Mouse (Mus musculus): ENCODE results near the gene Gnao1.

Gene Gnao1

DNA sequence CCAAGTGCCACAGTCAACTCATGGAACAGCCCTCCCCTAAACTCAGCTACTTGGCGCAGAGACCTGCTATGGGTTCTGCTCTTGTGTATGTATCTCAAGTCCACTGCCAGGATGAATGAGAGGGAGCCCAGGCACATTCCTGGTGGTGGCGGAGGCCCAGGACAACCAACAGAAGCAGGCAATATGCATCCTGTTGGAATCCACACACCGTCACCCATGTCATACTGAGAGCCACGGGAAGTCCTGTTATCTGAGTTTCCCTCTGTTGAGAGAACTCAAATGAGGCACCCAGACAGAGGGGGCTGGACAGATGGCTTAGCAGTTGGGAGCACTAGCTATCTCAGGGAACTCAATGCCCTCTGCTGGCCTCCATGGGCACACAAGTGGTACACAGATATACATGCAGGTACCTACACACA, 131.9 kb downstream of the Gnao1 start:
- DNase-seq (ENCODE audit: low spot score in 2 of 2), result no peak

DNA sequence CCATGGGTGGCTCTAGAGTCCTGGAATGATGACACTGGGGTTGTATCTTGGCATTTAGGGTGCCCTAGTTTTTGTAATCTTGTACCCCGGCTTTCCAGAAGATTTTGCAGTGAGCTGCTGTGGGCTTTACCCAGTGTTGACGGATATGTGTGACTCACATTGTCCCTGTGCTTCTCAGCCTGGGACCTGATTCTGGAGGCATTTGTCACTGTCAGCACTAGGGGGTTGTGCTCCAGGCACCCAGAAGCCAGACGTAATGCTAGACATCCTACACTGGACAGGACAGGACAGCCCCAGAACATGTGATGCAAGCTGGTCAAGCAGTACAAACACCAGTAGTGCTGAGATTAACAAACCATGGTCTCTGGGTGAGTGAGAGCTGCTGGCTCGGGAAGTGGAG, 136.0 kb downstream of the Gnao1 start:
- no peak for DNase-seq (ENCODE audit: low spot score in 2 of 2)

DNA sequence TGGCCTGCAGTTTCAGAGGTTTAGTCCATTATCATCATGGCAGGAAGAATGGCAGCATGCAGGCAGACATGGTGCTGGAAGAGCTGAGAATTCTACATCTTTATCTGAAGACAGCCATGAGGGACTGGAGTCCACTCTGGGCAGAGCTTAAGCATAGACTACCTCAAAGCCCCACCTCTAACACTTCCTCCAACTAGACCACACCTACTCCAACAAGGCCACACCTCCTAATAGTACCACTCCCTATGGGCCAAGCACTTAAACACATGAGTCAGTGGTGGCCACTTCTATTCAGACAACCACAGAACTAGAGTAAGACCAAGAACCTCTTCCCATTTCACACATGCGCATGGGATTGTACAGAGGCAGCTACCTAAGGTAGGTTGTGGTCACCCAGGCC, 136.6 kb downstream of the Gnao1 start:
- DNase-seq (ENCODE audit: low spot score in 2 of 2), result no peak

DNA sequence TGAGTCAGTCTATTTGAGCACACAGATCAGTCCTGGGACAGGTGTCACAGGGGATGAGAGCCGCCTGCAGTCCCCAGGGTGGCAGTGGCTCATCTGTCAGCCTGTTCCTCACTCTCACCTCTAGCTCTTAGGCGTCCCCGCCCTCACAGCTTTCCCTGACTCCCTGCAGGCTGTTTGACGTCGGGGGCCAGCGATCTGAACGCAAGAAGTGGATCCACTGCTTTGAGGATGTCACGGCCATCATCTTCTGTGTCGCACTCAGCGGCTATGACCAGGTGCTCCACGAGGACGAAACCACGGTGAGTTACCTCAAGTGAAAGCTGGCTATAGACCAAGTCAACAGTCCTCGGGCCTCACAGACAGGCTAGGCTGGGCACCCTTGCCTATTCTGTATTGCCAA, 140.4 kb downstream of the Gnao1 start:
- DNase-seq (ENCODE audit: low spot score in 2 of 2), result no peak

DNA sequence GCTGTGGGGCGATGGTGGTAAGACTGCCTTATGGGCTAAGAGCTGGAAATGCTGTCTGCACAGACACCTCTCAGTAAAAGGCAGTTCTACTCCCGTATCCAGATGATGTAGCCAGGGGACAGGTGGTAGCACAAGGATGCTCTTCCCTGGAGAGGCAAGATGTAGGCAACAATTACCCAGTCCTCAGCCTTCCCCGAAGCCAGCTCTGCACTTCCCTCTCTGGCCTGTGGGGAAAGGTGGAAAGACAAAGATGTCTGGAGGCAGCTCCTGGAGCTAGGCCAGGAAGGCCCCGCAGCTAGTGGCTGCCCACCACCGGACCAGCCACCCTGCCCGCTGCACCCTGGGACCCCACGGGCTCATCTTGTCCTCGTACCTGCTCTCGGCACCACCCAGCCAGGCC, 142.7 kb downstream of the Gnao1 start:
- DNase-seq (ENCODE audit: low spot score in 2 of 2), result no peak

DNA sequence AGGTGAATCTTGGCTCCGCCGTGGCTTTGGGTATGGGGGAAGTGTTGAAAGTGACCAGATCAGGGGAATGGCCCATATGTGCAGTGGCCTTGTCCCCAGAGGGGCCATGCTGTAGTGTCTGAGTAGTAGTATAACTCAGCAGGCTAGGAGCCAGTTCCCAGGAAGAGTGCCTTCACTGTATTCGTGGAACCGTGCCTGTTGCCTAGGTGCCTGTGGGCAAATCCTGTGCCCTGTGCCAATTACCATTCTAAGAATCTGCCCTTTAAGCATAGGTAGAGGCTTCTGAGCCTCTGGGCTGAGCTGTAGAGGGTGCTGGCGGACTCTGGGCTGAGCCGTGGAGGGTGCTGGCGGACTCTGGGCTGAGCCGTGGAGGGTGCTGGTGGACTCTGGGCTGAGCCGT, 148.6 kb downstream of the Gnao1 start:
- DNase-seq (ENCODE audit: low spot score in 2 of 2), result no peak

DNA sequence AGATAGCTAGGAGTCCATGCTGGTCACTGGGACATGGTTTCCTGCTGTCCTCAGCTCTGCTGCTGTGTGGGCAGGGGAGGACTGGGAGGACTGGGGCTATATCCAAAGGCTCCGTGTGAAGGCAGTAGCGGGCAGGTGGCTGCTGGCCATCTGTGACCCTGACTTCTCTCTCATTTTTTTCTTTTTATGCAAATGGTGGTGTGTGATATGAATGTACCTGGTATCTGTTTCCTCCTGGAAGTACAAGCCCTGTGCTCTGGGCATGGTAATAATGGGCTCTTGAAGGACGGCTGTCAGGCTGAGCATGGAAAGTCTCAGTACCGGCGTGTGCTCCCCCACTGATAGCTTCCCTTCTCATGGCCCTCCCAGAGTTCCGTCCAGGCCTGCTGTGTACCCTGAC, 151.1 kb downstream of the Gnao1 start:
- no peak for DNase-seq (ENCODE audit: low spot score in 2 of 2)

DNA sequence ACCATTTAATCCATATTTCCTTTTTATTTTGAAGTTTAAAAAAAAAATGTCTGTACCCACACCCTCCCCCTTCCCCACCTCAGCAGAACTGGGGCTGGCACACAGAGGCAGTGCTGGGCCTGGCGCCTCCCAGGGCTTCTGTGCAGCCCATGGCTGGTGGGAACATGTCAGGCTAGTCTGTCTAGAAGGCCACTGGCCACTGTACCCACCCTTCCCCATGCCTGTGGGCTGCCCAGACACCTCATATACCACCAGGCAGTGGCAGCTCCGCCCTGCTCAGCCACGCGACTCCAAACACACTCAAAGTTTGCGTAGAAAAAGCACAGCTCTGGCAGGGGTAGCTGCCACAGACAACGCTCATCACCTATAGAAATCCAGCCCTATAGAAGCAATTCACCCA, 158.5 kb downstream of the Gnao1 start:
- no peak for DNase-seq (ENCODE audit: low spot score in 2 of 2)

DNA sequence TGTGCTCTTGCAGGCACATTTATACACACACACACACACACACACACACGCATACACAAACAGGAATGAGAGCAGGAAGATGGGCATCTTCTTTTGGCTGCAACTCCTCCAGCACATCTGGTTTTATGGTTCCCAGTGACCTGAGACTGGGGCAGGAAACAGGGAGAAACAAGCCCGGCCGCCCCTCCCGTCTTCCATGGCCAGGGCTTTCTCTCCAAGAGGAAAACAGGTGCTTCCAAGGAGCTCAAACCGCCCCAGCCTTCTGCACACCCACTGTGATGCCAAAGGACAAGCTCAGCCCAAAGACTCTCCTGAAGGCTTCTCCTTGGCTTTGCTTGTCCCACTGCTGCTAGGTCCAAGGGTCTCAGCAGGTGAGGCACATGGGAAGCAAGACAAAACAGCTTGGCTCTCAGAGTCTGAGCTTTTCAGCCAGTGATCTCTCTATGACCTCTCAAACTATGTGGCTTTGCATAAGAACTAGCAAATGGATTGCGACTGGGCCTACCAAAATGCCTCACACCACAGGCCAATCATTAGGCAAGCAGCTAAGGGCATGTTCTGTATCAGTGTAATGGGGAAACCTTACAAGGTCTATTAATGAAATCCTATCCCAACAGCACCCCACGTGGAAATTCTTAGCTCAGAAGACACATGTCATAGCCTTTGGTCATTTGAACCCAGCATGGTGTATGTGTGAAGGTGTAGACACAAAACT, 160.0 kb downstream of the Gnao1 start:
- DNase-seq (ENCODE audit: low spot score in 2 of 2), result no peak

DNA sequence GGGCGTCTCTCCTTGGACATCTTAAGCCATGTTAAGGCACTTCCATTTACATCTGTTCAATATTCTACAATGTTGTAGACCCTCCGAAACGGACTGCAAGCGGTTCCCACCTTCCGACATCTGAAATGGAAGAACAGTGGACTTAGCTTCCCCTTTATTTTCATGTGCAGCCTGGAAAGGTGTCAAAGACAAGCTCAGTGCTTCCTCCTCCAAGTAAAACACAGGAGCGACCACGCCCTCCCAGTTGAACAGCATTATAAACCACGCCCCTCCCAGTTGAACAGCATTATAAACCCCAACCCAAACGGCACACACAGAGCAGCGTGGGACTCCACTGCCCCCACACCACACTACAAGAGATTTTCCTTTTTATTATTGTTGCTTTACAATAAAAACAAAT, 161.7 kb downstream of the Gnao1 start:
- no peak for DNase-seq (ENCODE audit: low spot score in 2 of 2)

DNA sequence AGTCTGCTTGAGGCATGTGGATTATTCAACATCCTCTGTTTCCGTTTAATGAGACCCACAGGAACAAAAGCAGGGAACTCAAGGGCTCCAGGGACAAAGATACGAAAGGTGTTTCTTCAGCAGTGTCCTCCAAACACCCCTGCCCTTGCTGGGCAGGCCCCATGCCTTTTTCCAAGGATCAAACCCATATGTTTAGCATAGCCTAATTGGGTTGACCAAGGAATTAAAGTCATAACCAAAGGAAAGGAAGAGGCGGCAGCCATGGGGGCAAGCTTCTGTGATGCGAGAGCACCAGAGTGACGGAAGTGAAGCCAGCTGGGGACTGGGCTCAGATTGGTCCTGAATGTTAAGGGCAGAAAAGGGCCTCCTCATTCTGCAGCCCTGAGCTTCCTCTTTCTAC, 162.4 kb downstream of the Gnao1 start:
- DNase-seq (ENCODE audit: low spot score in 2 of 2), result peak in 1 of 2 experiments; percentile 6

DNA sequence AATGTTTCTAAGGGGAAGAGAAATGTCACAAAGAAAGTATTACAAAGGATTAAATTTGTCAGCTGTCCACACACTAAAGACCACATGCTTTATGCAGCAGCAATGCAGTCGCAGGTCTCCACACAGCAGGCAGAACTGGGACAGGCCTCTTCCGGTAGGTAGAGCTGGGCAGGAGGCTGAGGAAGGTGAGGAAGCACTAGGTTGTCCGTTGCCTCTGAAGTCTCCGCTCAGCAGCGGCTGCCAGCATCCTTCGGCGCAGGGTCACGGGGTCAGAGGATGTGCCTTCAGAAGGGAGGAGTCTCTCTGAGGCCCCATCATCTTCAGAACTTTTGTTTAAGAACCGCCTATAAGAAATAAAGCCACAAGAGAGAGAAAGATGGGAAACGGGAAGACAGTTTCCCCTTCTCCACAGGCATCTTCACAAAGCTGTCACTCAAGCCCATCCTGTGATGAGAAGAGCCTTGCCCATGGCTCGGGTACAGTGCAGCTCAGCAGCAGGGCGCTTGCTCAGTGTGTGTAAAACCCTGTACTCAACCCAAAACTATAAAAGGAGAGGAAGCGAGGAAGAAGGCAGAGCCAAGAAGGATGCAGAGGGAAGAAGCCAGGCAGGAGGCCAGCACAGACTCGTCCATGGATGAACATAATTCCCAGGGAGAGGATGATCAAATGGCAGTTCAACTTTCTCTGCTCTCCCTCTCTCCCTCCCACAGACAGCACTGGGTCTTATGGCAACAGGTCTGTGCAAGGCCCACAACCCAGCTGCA, 163.4 kb downstream of the Gnao1 start:
- DNase-seq (ENCODE audit: low spot score in 2 of 2), result peak in 1 of 2 experiments; percentile 9

DNA sequence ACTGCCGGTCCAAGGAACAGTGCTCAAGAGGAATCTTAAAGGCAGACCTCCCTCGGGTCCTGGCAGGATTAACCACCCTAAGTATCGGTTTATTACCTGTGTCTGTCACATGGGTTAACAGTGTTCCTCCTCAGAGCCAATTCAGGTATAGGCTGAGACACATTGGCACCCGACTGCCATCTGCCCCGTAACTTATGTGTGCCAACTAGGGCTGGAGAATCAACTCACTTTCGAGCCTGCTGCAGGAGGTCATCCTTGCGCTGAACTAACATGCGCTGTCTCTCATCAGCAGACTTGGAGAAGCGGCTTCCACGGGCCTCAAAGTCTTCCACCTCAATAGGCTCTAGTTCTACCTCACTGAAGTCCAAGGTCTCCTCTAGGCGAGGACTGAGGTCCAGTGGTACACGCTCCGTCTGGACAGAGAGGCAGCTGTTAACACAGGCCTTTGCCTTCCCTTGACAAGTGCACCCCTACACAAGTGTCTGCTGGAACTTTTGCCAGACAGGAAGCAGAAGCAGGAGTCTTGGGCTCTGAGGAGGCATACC, 164.1 kb downstream of the Gnao1 start:
- DNase-seq (ENCODE audit: low spot score in 2 of 2), result peak in 1 of 2 experiments; percentile 8

DNA sequence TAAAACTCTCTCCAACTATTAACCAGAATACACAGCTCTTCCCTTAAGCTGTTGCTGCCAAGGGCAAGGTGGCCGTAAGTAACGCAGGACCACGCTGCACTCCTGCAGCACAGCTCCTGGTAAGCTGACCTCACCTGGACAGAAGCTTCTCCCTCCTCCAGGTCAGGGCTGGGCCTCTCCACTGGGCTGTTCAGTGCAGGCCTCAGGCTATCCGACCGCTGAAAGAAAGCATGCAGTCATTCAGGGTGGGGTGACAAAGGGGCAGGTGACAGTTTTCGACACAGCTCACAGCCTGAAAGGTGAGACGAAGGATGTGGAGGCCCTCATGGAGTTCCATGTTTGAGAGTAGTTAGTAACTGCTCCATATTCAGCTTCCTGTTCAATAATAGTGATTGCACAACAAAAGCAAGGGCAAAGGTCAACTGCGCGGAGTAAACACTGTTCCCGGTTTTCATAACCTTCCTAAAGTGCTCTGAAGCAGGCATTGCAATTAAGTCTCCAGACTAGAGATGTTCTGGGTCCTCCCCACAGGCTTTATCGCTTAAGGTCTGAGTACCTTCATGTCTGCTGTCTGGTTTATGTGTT, 164.9 kb downstream of the Gnao1 start:
- peak in 1 of 2 experiments; percentile 8 for DNase-seq (ENCODE audit: low spot score in 2 of 2)

DNA sequence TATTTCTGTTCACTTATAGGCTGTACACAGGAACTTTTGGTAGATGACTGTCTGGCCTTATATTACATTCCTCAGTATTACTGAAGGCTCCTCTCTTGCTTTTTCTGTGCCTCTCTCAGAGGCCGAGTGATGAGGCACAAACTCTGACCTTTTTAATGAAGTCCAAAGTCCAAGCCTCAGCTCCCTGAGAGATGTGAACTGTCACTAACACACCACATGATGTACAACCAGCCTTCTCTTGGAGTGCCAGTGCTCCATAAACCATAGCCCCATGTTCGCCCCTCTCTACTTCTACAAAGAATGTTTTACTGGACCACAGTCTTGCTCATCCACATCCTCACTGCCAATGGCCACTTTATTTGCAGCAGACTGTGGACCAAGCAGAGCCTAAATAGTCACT, 165.6 kb downstream of the Gnao1 start:
- peak in 1 of 2 experiments; percentile 2 for DNase-seq (ENCODE audit: low spot score in 2 of 2)

DNA sequence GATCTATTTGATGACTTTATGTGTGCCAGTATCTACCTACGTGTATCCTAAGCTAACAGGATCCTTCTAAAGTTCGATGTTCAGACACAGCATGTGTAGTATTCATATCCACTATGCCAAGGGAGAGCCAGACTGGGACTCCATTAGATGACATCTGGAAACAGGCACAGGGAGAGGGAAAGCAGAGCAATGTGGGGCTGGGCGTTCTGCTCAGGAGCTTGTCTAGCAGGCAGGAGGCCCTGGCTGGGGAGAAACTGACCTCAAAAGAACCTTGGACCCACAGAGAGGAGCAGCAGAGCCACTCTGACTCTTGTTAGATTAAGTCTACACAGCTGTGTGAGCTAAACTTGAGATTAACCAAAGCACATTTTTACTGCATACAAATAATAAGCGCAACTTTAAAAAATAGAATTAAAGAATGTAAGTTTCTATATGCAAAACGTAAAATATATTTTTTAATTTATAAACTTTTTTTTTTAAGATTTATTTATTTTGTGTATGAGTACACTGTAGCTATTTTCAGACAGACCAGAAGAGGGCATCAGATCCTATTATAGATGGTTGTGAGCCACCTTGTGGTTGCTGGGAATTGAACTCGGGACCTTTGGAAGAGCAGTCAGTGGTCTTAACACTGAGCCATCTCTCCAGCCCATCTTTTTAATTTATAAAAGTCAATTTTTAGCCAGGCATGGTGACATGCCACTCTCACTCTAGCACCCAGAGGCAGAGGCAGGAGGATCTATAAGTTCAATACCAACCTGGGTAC, 166.9 kb downstream of the Gnao1 start:
- DNase-seq (ENCODE audit: low spot score in 2 of 2), result peak in 1 of 2 experiments; percentile 3

DNA sequence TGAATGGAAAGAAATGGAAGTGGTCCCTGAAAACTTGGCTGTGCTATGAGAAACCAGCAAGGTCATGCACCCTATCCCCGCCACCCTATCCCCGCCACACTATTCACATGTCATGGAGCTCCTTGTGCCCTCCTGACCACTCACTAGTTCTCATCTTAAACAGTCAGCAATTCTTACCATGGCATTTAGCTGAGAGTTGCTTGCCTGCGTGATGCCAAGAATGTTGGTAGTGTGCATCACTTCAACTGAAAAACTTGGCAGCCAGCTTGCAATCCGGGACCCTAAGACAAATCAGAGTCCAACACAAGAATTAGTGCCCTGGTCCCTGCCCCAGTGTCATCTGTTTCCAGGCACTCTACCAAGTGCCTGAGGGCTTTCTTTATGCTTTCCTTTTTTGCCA, 170.4 kb downstream of the Gnao1 start:
- peak in 1 of 2 experiments; percentile 6 for DNase-seq (ENCODE audit: low spot score in 2 of 2)

DNA sequence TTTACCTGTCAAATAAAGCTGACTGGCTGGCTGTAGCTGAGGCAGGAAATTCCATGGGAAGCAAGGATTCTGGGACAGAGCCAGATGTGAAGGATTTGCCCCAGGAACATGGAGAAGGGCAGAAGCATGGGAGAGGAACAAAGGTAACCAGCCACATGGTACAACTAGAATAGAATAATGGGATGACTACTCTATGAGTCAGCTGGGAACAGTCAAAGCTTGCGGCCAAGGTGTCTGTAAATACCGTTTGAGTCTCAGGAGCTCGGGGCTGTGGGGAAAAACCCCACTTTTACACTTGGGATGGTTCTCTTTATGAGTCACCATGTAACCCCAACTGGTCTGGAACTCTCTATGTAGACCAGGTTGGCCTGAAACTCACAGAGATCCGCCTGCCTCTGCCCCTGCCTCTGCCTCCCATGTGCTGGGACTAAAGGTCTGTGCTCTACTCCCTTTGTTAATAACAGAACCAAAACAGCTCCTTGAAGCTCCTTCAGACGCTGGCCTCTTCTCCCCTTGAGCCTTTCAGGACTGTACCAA, 172.0 kb downstream of the Gnao1 start:
- DNase-seq (ENCODE audit: low spot score in 2 of 2), result no peak

DNA sequence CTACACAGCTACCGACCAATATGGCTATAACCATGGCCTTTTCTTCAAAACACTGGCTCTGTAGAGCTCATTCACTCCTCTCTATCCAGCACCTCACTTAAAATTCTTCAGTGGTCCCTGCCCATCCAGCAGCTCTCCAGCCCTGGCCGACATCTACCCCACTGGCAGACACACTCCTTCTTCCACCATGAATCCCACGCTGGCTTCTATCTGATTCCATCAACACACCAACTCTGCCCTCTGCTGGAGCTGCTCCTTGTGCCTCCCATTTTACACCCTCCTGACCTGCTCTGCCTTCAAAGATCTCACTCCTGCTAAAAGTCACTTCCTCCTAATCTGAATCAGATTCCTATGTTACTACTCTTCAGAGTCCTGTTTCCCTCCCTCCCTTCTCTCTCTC, 174.1 kb downstream of the Gnao1 start:
- no peak for DNase-seq (ENCODE audit: low spot score in 2 of 2)

DNA sequence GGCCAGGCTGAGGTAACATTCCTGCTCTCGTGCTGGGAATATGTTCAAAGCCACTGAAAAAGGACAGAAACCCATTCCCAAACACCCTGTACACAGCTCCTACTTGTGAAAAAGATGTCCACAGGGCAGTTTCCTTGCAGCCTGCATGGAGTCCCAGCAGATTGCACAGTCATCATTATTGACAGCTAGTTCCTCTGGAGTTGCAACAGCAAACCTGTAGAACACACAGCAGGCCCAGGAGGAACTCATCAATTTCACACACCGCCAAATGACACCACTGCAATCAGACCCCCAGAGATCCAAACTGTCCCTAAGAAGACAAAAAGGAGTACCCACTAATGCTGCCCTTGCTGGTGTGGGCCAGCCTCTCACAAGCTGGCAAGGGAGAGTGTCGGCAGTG, 175.0 kb downstream of the Gnao1 start:
- no peak for DNase-seq (ENCODE audit: low spot score in 2 of 2)

DNA sequence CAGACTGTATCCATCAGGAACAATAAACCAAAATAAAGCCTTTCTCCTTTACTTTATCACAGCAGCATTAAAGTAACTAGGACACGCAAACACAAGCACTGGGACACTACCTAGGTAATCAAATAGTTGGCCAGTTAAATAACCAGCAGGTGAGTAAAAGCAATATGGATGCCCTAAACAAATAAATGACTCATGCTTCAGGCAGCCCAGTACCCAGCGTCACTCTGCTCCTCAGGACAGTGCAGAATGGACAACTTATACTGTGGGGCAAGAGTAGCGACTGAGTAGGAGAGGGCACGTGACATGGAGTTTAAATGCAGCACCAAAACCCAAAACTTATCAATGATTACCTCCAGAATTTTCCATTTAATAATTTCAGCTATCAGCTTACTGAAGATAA, 180.0 kb downstream of the Gnao1 start:
- DNase-seq (ENCODE audit: low spot score in 2 of 2), result no peak

DNA sequence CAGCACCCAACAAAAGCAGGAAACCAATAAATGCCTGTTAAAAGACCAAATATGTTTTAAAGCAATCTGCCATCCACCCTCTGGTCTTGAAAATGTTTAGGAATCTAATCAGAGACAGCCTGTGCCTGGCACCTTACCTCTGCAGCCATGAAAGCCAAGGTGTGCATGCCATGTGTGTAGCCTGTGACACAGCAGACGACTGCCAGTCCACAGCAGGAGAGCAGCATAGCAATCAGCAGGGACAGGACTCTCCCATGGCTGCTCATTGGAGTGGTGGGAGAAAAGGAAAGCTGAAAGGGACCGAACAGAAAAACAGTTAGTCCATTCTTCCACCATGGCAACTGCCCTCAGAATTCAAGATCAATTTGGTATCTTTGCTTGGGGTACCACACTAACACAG, 189.2 kb downstream of the Gnao1 start:
- no peak for DNase-seq (ENCODE audit: low spot score in 2 of 2)
